Mouse (Mus musculus) limb, embryonic 12.5 days (tissue): ENCODE measurements around the gene Ube2n. TPM values are rescaled to one million over a fixed set of nuclear protein-coding genes. Genes with fewer than 3 reads are reported as not detected.

Experiments
- ATAC-seq: fragments of 200-750 bp; cut with Nextera tagmentation; 2 replicates; pipeline ENCODE4 v1.8.0; 2017; ENCODE audit warnings: low read depth, moderate TSS enrichment; ENCODE audit not compliant: insufficient number of reproducible peaks, insufficient read depth, low FRiP score, low TSS enrichment
- H3K27ac ChIP-seq: fragments of 300-500 bp; sonication (generic); 2 replicates; pipeline ENCODE4 v1.5.1; 2016; ENCODE audit warnings: mild to moderate bottlenecking, moderate library complexity
- H3K27me3 ChIP-seq: fragments of 300-500 bp; sonication (generic); 2 replicates; pipeline ENCODE4 v1.6.1; 2016; ENCODE audit warnings: mild to moderate bottlenecking, moderate library complexity
- H3K36me3 ChIP-seq: fragments of 300-500 bp; sonication (generic); 2 replicates; pipeline ENCODE4 v1.6.1; 2016; ENCODE audit warnings: mild to moderate bottlenecking, moderate library complexity
- H3K4me1 ChIP-seq: fragments of 300-500 bp; sonication (generic); replicated peaks from 2 replicates; pipeline ENCODE4 v1.6.1; 2016
- H3K4me2 ChIP-seq: fragments of 300-500 bp; sonication (generic); 2 replicates; pipeline ENCODE4 v1.6.1; 2016; ENCODE audit warnings: mild to moderate bottlenecking, moderate library complexity
- H3K4me3 ChIP-seq: fragments of 300-500 bp; sonication (generic); replicated peaks from 2 replicates; pipeline ENCODE4 v1.5.1; 2016; ENCODE audit warnings: mild to moderate bottlenecking
- H3K9ac ChIP-seq: fragments of 300-500 bp; sonication (generic); replicated peaks from 2 replicates; pipeline ENCODE4 v1.6.1; 2016; ENCODE audit warnings: mild to moderate bottlenecking, moderate library complexity
- H3K9me3 ChIP-seq: fragments of 300-500 bp; sonication (generic); 2 replicates; pipeline ENCODE4 v1.6.1; 2016; ENCODE audit warnings: mild to moderate bottlenecking, moderate library complexity
- WGBS: fragments of 180-500 bp; shearing (Covaris S2); methylation state at CpG from one replicate; pipeline ENCODE4 v1.1.7; 2016; 5-methylcytosine and 5-hydroxymethylcytosine counted together
- polyA plus RNA-seq: library from polyadenylated mRNA; unstranded; fragments of >200 nt; fragmentation: Nextera tagmentation; extraction: Ambion mirVana; gene quantifications from 2 replicates; pipeline ENCODE4 v1.2.1, GENCODE M21; 2016

Ube2n gene
- polyA plus RNA-seq, 1 experiment from 2014 or later = 326 TPM

DNA sequence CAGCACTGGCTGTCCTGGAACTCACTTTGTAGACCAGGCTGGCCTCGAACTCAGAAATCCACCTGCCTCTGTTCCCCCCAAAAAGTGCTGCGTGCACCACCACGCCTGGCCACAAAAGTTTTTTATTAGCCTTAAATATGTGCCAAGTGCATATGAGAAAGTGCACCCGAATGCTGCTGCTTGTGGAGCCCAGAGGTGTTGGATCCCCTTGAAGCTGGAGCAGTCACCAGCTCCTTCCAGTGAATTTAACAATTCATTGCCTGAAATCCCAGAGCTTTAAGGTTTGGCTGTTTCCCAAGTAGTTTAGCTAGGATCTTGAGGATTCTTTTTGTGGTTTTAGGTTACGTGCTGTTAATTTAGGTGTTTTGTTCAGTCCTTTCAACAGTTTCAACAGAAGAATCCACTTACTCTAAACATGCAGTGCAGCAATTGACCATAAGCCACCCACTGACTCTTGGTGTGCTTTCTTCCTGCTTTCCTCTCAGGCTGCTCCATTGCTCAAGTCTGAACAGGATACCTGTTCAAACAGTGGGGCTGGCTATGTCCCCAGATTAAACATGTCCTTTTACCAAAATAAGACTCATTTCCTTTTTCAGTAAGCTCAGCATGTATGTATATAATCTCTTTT, 11.7 kb downstream of the Ube2n start:
- ATAC-seq = no peak
- Histone ChIP-seq H3K36me3 (peaks cover 12% of the 10 kb centered on the region; the same call in 1 of the 2 replicates), H3K27ac (no peak overlapping the region), H3K4me3 (no peak overlapping the region), H3K27me3 (no peaks in the 10 kb centered on the region), H3K9me3 (no peaks in the 10 kb centered on the region), H3K4me2 (no peak overlapping the region), H3K4me1 (peaks cover 25% of the 10 kb centered on the region), H3K9ac (no peak overlapping the region)
- WGBS = 55% methylated on average over 5 of the region's 5 CpGs

- no peak overlapping the region for H3K9ac ChIP-seq
- no peak overlapping the region for H3K27ac ChIP-seq
- no peaks in the 10 kb centered on the region for H3K9me3 ChIP-seq
- WGBS = 78% methylated on average over 2 of the region's 2 CpGs
- no peak for ATAC-seq
- H3K4me1 ChIP-seq = peaks cover 25% of the 10 kb centered on the region
- no peak overlapping the region for H3K4me2 ChIP-seq
- no peak overlapping the region for H3K4me3 ChIP-seq
- no peaks in the 10 kb centered on the region for H3K27me3 ChIP-seq
- no peaks in the 10 kb centered on the region for H3K36me3 ChIP-seq
These were observed 15.7 kb downstream of the Ube2n start for GRCm38 (mm10) chr10:95530551-95531121.

DNA sequence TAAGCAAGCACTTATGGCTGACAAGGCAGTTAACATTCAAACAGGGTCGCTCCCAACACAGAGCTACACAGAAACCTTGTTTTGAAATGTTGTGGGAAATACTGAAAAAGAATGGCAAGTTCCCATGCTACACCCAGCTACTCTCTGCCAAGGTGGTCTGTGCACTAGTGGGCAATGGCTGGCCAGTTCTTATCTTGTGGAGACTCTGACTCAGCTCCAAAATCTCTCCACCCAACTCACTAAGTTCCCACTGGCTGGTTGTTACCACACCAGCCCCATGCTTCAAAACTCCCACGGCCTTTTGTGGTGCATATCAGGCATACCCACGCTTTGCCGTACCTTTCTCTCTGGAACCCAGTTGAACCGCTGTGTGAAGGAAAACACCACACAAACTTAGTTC, 18.0 kb downstream of the Ube2n start:
- no peak overlapping the region for H3K27ac ChIP-seq

DNA sequence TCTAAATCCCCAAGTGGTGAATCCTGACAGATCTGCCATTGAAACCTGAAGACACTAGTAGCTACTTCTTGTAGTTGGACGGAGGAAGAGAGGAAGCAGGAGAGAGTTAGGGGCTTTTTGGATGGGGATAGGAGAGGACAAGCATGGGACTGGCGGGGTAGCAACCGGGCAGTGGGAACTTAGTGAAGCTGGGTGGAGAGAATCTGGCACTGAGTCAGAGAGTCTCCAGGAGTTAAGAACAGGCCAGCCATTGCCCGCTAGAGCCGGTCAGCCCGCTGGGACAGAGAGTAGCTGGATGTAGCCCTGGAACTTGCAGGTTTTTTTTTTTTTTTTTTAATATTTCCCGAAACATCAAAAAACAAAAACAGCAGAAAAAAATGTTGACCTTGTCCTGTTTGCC, 18.4 kb downstream of the Ube2n start:
- Histone ChIP-seq H3K4me3 (no peak overlapping the region), H3K36me3 (no peaks in the 10 kb centered on the region), H3K27me3 (no peaks in the 10 kb centered on the region), H3K4me2 (no peak overlapping the region), H3K27ac (no peak overlapping the region), H3K9me3 (no peaks in the 10 kb centered on the region), H3K4me1 (peaks cover 16% of the 10 kb centered on the region; the same call in 1 of the 2 replicates), H3K9ac (no peak overlapping the region)
- WGBS = 94% methylated on average over 7 of the region's 7 CpGs
- no peak for ATAC-seq

More for the DNA sequence above, 18.0 kb downstream of the Ube2n start:
- no peak overlapping the region for H3K4me2 ChIP-seq
- H3K9me3 ChIP-seq = no peaks in the 10 kb centered on the region
- 91% methylated on average over 5 of the region's 5 CpGs for WGBS
- no peak overlapping the region for H3K4me3 ChIP-seq
- no peaks in the 10 kb centered on the region for H3K36me3 ChIP-seq
- H3K4me1 ChIP-seq = peaks cover 16% of the 10 kb centered on the region; the same call in 1 of the 2 replicates
- H3K9ac ChIP-seq = no peak overlapping the region
- no peak for ATAC-seq
- no peaks in the 10 kb centered on the region for H3K27me3 ChIP-seq

- Histone ChIP-seq H3K4me3 (no peak overlapping the region), H3K4me2 (no peak overlapping the region), H3K9ac (no peak overlapping the region), H3K9me3 (no peaks in the 10 kb centered on the region), H3K27ac (no peak overlapping the region), H3K27me3 (no peaks in the 10 kb centered on the region), H3K4me1 (peaks cover 5% of the 10 kb centered on the region; the same call in 1 of the 2 replicates), H3K36me3 (no peaks in the 10 kb centered on the region)
- ATAC-seq = no peak
- WGBS = 91% methylated on average over 8 of the region's 8 CpGs
These were observed 20.7 kb downstream of the Ube2n start for GRCm38 (mm10) chr10:95535399-95536221.

DNA sequence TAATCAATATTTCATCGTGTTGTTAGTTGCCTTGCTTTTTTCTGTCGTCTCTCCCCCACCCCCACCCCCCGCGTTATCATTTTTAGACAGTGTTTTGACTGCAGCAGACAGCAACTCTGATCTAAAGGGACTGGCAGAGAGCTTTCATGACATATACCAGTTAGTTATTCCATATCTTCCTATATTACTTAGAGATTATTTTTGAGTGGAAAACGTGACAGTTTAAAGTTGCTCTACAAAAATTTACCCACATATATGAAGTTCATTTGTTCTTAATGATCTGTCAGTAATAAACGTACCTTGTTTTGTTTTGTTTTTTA, 21.2 kb downstream of the Ube2n start:
- no peak overlapping the region for H3K4me3 ChIP-seq
- no peaks in the 10 kb centered on the region for H3K27me3 ChIP-seq
- no peak for ATAC-seq
- H3K4me2 ChIP-seq = no peak overlapping the region
- H3K36me3 ChIP-seq = no peaks in the 10 kb centered on the region
- no peak overlapping the region for H3K27ac ChIP-seq
- H3K9ac ChIP-seq = no peak overlapping the region
- WGBS = 94% methylated on average over 6 of the region's 6 CpGs
- H3K9me3 ChIP-seq = no peaks in the 10 kb centered on the region
- no peaks in the 10 kb centered on the region; the same call in 1 of the 2 replicates for H3K4me1 ChIP-seq

DNA sequence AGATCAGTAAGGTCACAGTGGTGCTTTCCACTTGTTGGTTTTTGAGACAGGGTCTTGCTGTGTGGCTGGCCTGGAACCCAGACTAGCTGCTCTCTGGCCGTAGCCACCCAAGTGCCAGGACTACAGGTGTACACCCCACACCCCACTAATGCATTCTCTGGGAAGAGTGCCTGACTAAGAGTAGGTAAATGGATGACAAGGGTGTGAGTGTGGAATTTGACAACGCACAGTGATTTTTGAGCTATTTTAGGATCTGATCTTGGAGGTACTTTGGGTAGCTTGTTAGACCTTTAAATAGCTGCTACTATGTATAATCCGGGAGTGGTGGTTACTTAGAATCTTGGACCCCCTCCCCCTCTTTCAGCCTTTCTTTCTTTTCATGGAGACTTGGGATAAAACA, 24.3 kb downstream of the Ube2n start:
- no peaks in the 10 kb centered on the region for H3K4me1 ChIP-seq
- no peak overlapping the region for H3K27ac ChIP-seq
- H3K27me3 ChIP-seq = no peaks in the 10 kb centered on the region
- H3K4me2 ChIP-seq = no peak overlapping the region
- no peak overlapping the region for H3K4me3 ChIP-seq
- 89% methylated on average over 3 of the region's 3 CpGs for WGBS
- H3K9ac ChIP-seq = no peak overlapping the region
- H3K36me3 ChIP-seq = peaks cover 13% of the 10 kb centered on the region
- ATAC-seq = no peak
- no peaks in the 10 kb centered on the region for H3K9me3 ChIP-seq

DNA sequence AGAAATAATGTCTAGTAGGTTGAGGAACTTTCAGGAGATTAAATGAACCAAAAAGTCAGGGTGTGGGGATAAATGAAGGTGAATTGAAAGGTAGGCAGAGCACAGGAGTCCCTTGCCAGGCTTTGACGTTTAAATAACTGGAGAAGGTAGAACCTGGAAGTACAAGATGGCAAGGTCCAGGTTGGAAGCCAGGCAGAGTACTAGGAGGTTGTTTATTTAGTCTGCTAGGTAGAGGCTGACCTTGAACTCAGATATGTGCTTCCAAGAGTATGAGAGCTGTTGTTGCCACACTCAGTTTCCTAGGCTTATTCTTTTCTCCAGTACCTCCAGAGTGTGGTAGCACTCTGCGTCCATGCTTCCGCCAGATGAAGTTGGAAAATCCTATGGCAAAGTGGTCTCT, 24.9 kb downstream of the Ube2n start:
- no peaks in the 10 kb centered on the region for H3K4me1 ChIP-seq
- no peak overlapping the region for H3K4me3 ChIP-seq
- WGBS = 89% methylated on average over 3 of the region's 3 CpGs
- H3K36me3 ChIP-seq = peaks cover 19% of the 10 kb centered on the region
- H3K9me3 ChIP-seq = no peaks in the 10 kb centered on the region
- no peak overlapping the region for H3K27ac ChIP-seq
- H3K4me2 ChIP-seq = no peak overlapping the region
- H3K9ac ChIP-seq = no peak overlapping the region
- no peak for ATAC-seq
- no peaks in the 10 kb centered on the region for H3K27me3 ChIP-seq

- no peaks in the 10 kb centered on the region for H3K9me3 ChIP-seq
- no peak for ATAC-seq
- no peaks in the 10 kb centered on the region for H3K4me1 ChIP-seq
- H3K4me3 ChIP-seq = no peak overlapping the region
- H3K4me2 ChIP-seq = no peak overlapping the region
- peaks cover 48% of the 10 kb centered on the region for H3K36me3 ChIP-seq
- H3K9ac ChIP-seq = no peak overlapping the region
- WGBS = 90% methylated on average over 4 of the region's 4 CpGs
- no peak overlapping the region for H3K27ac ChIP-seq
- H3K27me3 ChIP-seq = no peaks in the 10 kb centered on the region
These were observed 28.0 kb downstream of the Ube2n start for GRCm38 (mm10) chr10:95542916-95543315.

GRCm38 (mm10) chr10:95543377-95543776, 28.4 kb downstream of the Ube2n start:
- Histone ChIP-seq H3K9ac (no peak overlapping the region), H3K4me3 (no peak overlapping the region), H3K9me3 (no peaks in the 10 kb centered on the region), H3K27ac (no peak overlapping the region), H3K4me2 (no peak overlapping the region), H3K27me3 (no peaks in the 10 kb centered on the region), H3K4me1 (no peaks in the 10 kb centered on the region), H3K36me3 (peaks cover 52% of the 10 kb centered on the region)
- no peak for ATAC-seq
- WGBS = 87% methylated on average over 2 of the region's 2 CpGs

DNA sequence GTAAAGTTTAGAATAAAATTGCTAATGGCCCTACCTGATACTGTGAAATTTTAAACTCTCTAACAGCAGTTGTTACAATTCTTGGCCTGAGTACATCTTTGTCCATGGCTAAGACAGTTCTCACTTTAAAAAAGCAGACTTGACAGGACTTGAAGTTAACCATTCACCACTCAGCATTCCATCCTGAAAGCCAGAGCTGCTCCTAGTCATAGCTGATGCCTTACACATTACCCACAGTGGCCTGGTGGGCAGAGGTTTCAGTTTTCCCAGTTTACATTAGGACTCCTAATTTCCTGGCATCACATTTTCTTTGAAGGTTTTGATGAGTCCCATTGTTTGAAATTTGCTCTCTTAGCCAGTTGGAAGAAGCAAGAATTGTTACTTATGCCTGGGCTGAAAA, 29.1 kb downstream of the Ube2n start:
- Histone ChIP-seq H3K9me3 (no peaks in the 10 kb centered on the region), H3K36me3 (peaks cover 56% of the 10 kb centered on the region), H3K4me1 (no peaks in the 10 kb centered on the region), H3K27me3 (no peaks in the 10 kb centered on the region), H3K9ac (no peak overlapping the region), H3K4me2 (no peak overlapping the region), H3K27ac (no peak overlapping the region), H3K4me3 (no peak overlapping the region)
- ATAC-seq = no peak
